12 mouse cellular contexts compared by ENCODE assay signal in genomic region chr10:128575063-128575462, GRCm38 (mm10). TPM values are rescaled to one million over a fixed set of nuclear protein-coding genes. Genes with fewer than 3 reads are reported as not detected.
DNase-seq lines count a peak whose midpoint lies in the region; ATAC-seq and TF ChIP-seq lines count a peak whose summit lies in the region.
"Had no signal": no experiment of that assay in that cellular context is flagged by ENCODE, and none has a peak within 500 bp of the region (broad histone marks: within the 10 kb centered on the region; RNA-seq: fewer than 3 reads in every experiment).

No protein-coding gene starts in this region.

- H3K27me3 ChIP-seq in hindbrain, embryonic 11.5 days (ENCODE audit: control insufficient read depth, insufficient read depth, low read length), result no peaks in the 10 kb centered on the region; the same call in 1 of the 2 replicates
- no peaks in the 10 kb centered on the region for H3K27me3 ChIP-seq in hindbrain, embryonic 16.5 days (replicated peaks; ENCODE audit: control insufficient read depth, insufficient read depth, low read length)
- no peaks in the 10 kb centered on the region for H3K27me3 ChIP-seq in testis, adult 2 months (ENCODE audit: control insufficient read depth, insufficient read depth, low read length)
- no peaks in the 10 kb centered on the region for H3K27me3 ChIP-seq in splenic B cell, adult 2 months (ENCODE audit: control insufficient read depth, insufficient read depth, low read length, poor library complexity, severe bottlenecking)
- H3K27me3 ChIP-seq: neural tube, embryonic 12.5 days; Patski had no signal

- no peak for DNase-seq in hindbrain, embryonic 11.5 days (ENCODE audit: low spot score)
- DNase-seq in testis, postnatal 10 days (ENCODE audit: low spot score), result no peak
- peak; percentile 26 for DNase-seq in c-Kit-negative CD71-positive TER-119-positive erythroid progenitor cells, embryonic 14.5 days (ENCODE audit: low read depth, low spot score)
- peak; percentile 20 for DNase-seq in splenic B cell, adult 2 months (ENCODE audit: low read depth, low spot score)
- DNase-seq in right cerebral cortex, postnatal 25 days, result no peak

- ATAC-seq in hindbrain, embryonic 11.5 days (ENCODE audit: low FRiP score), result no peak
- no peak for ATAC-seq in hindbrain, embryonic 16.5 days
- no peak for ATAC-seq in monocyte, adult 5-6 weeks (replicated peaks; ENCODE audit: insufficient number of reproducible peaks, low FRiP score, low TSS enrichment, poor library complexity, severe bottlenecking)
- ATAC-seq: forebrain, embryonic 16.5 days; Patski had no signal

- H3K4me1 ChIP-seq in hindbrain, embryonic 11.5 days (replicated peaks; ENCODE audit: control insufficient read depth, insufficient read depth, low read length), result no peaks in the 10 kb centered on the region
- no peaks in the 10 kb centered on the region for H3K4me1 ChIP-seq in hindbrain, embryonic 16.5 days (ENCODE audit: control insufficient read depth, insufficient read depth, low read depth, low read length)
- H3K4me1 ChIP-seq in testis, adult 2 months (ENCODE audit: control insufficient read depth, insufficient read depth, low read length), result no peaks in the 10 kb centered on the region
- H3K4me1 ChIP-seq: neural tube, embryonic 12.5 days had no signal

- 0 out of 2 replicates have a peak overlapping the region, but pooled peaks have one; percentile 6 for H3K4me3 ChIP-seq in hindbrain, embryonic 11.5 days (ENCODE audit: low read depth, low read length)
- no peak overlapping the region for H3K4me3 ChIP-seq in hindbrain, embryonic 16.5 days (ENCODE audit: low read length)
- no peak overlapping the region for H3K4me3 ChIP-seq in testis, adult 2 months (ENCODE audit: control insufficient read depth, low read depth, low read length)
- H3K4me3 ChIP-seq: embryonic facial prominence, embryonic 10.5 days; neural tube, embryonic 12.5 days had no signal

- H3K9ac ChIP-seq in hindbrain, embryonic 11.5 days (ENCODE audit: low read depth, low read length), result no peak overlapping the region
- H3K9ac ChIP-seq in hindbrain, embryonic 16.5 days (ENCODE audit: low read depth, low read length), result no peak overlapping the region
- H3K9ac ChIP-seq: neural tube, embryonic 12.5 days had no signal

- H3K4me2 ChIP-seq in hindbrain, embryonic 11.5 days (replicated peaks; ENCODE audit: low read depth, low read length), result no peak overlapping the region
- H3K4me2 ChIP-seq in hindbrain, embryonic 16.5 days (ENCODE audit: low read length), result no peak overlapping the region
- H3K4me2 ChIP-seq: neural tube, embryonic 12.5 days had no signal

- H3K9me3 ChIP-seq in hindbrain, embryonic 11.5 days (ENCODE audit: control insufficient read depth, low read length), result no peaks in the 10 kb centered on the region
- no peaks in the 10 kb centered on the region for H3K9me3 ChIP-seq in hindbrain, embryonic 16.5 days (ENCODE audit: control insufficient read depth, low read length)
- H3K9me3 ChIP-seq: embryonic facial prominence, embryonic 10.5 days; neural tube, embryonic 12.5 days had no signal

- TF ChIP-seq CTCF in testis, adult 2 months (IDR thresholded peaks at IDR 0.05; ENCODE audit: control insufficient read depth, insufficient read depth, insufficient replicate concordance, low read depth, low read length), result peak; percentile 16; the same call in 1 of the 2 replicates

- H3K27ac ChIP-seq in hindbrain, embryonic 11.5 days (ENCODE audit: low read depth, low read length), result no peak overlapping the region
- H3K27ac ChIP-seq in hindbrain, embryonic 16.5 days (ENCODE audit: low read depth, low read length), result no peak overlapping the region
- H3K27ac ChIP-seq in testis, adult 2 months (ENCODE audit: control insufficient read depth, insufficient read depth, low read depth, low read length), result no peak overlapping the region
- H3K27ac ChIP-seq: embryonic facial prominence, embryonic 10.5 days; neural tube, embryonic 12.5 days had no signal

- TF ChIP-seq POLR2A in testis, adult 2 months (IDR thresholded peaks at IDR 0.05; ENCODE audit: control insufficient read depth, low read depth, low read length), result no peak

- WGBS in hindbrain, embryonic 11.5 days, result 95% methylated on average over 2 of the region's 2 CpGs
- WGBS in hindbrain, embryonic 16.5 days, result 94% methylated on average over 2 of the region's 2 CpGs

- H3K36me3 ChIP-seq in hindbrain, embryonic 11.5 days (ENCODE audit: control insufficient read depth, insufficient read depth, low read length), result no peaks in the 10 kb centered on the region
- no peaks in the 10 kb centered on the region for H3K36me3 ChIP-seq in hindbrain, embryonic 16.5 days (ENCODE audit: control insufficient read depth, insufficient read depth, low read length)
- no peaks in the 10 kb centered on the region for H3K36me3 ChIP-seq in testis, adult 2 months (ENCODE audit: control insufficient read depth, insufficient read depth, low read length)
- H3K36me3 ChIP-seq in splenic B cell, adult 2 months (ENCODE audit: control insufficient read depth, insufficient read depth, low read length, poor library complexity, severe bottlenecking), result no peaks in the 10 kb centered on the region
- H3K36me3 ChIP-seq: neural tube, embryonic 12.5 days had no signal

RNA-seq across cellular contexts. Expression of gene Pa2g4, which starts 9.3 kb away (rescaled TPM):
- 220 and 243 TPM in 2 replicates for polyA plus RNA-seq in hindbrain, embryonic 11.5 days (2014; fragmentation: Nextera tagmentation; extraction: Ambion mirVana)
- 128 and 130 TPM in 2 replicates for polyA plus RNA-seq in hindbrain, embryonic 16.5 days (2015; fragmentation: Nextera tagmentation; extraction: Ambion mirVana)
- polyA plus RNA-seq in testis, adult 2 months (2012; rRNA removed), result 31.7 and 36.5 TPM in 2 replicates
- total RNA-seq in monocyte, adult 5-6 weeks (2017), result 37.2 to 74.1 TPM (median 47.8 TPM) in 3 replicates

RNA-seq across cellular contexts. Expression of gene Erbb3, which starts 14.4 kb away (rescaled TPM):
- 4.6 and 7.0 TPM in 2 replicates for polyA plus RNA-seq in hindbrain, embryonic 11.5 days (2014; fragmentation: Nextera tagmentation; extraction: Ambion mirVana)
- 1.3 and 1.6 TPM in 2 replicates for polyA plus RNA-seq in hindbrain, embryonic 16.5 days (2015; fragmentation: Nextera tagmentation; extraction: Ambion mirVana)
- polyA plus RNA-seq in testis, adult 2 months (2012; rRNA removed), result 0.77 and 2.1 TPM in 2 replicates
- 1.4 to 3.3 TPM (median 2.8 TPM) in 3 replicates for total RNA-seq in monocyte, adult 5-6 weeks (2017)

RNA-seq across cellular contexts. Expression of gene Rpl41, which starts 26.0 kb away (rescaled TPM):
- 2,785 and 2,836 TPM in 2 replicates for polyA plus RNA-seq in hindbrain, embryonic 11.5 days (2014; fragmentation: Nextera tagmentation; extraction: Ambion mirVana)
- polyA plus RNA-seq in hindbrain, embryonic 16.5 days (2015; fragmentation: Nextera tagmentation; extraction: Ambion mirVana), result 2,004 and 2,091 TPM in 2 replicates
- polyA plus RNA-seq in testis, adult 2 months (2012; rRNA removed), result 1,504 and 1,952 TPM in 2 replicates
- total RNA-seq in monocyte, adult 5-6 weeks (2017), result 2,103 to 2,260 TPM (median 2,168 TPM) in 3 replicates

RNA-seq across cellular contexts. Expression of gene Zc3h10, which starts 27.5 kb away (rescaled TPM):
- 14.1 and 15.0 TPM in 2 replicates for polyA plus RNA-seq in hindbrain, embryonic 11.5 days (2014; fragmentation: Nextera tagmentation; extraction: Ambion mirVana)
- 16.7 and 17.0 TPM in 2 replicates for polyA plus RNA-seq in hindbrain, embryonic 16.5 days (2015; fragmentation: Nextera tagmentation; extraction: Ambion mirVana)
- polyA plus RNA-seq in testis, adult 2 months (2012; rRNA removed), result 29.9 and 33.9 TPM in 2 replicates
- total RNA-seq in monocyte, adult 5-6 weeks (2017), result 16.1 to 26.5 TPM (median 19.1 TPM) in 3 replicates

RNA-seq across cellular contexts. Expression of gene Esyt1, which starts 49.4 kb away (rescaled TPM):
- 12.6 and 15.7 TPM in 2 replicates for polyA plus RNA-seq in hindbrain, embryonic 11.5 days (2014; fragmentation: Nextera tagmentation; extraction: Ambion mirVana)
- polyA plus RNA-seq in hindbrain, embryonic 16.5 days (2015; fragmentation: Nextera tagmentation; extraction: Ambion mirVana), result 13.5 and 16.6 TPM in 2 replicates
- 1.6 and 3.1 TPM in 2 replicates for polyA plus RNA-seq in testis, adult 2 months (2012; rRNA removed)
- total RNA-seq in monocyte, adult 5-6 weeks (2017), result 135 to 345 TPM (median 157 TPM) in 3 replicates

Comparison
In these comparisons a context has a peak if more than half of its experiments do, and no peak if none do; other contexts are left out.
1. DNase-seq: peak in c-Kit-negative CD71-positive TER-119-positive erythroid progenitor cells, embryonic 14.5 days (single experiment) and splenic B cell, adult 2 months (single experiment); none in hindbrain, embryonic 11.5 days (single experiment), testis, postnatal 10 days (single experiment) and right cerebral cortex, postnatal 25 days (single experiment).